Mouse (Mus musculus) liver (tissue): Measurements from ENCODE around the gene Ppp1r2.

Source experiments
- DNase-seq: peaks from one replicate; pipeline ENCODE4 v3.0.0-alpha.2; 2020; ENCODE audit warnings: mixed read lengths

Ppp1r2 gene

DNA sequence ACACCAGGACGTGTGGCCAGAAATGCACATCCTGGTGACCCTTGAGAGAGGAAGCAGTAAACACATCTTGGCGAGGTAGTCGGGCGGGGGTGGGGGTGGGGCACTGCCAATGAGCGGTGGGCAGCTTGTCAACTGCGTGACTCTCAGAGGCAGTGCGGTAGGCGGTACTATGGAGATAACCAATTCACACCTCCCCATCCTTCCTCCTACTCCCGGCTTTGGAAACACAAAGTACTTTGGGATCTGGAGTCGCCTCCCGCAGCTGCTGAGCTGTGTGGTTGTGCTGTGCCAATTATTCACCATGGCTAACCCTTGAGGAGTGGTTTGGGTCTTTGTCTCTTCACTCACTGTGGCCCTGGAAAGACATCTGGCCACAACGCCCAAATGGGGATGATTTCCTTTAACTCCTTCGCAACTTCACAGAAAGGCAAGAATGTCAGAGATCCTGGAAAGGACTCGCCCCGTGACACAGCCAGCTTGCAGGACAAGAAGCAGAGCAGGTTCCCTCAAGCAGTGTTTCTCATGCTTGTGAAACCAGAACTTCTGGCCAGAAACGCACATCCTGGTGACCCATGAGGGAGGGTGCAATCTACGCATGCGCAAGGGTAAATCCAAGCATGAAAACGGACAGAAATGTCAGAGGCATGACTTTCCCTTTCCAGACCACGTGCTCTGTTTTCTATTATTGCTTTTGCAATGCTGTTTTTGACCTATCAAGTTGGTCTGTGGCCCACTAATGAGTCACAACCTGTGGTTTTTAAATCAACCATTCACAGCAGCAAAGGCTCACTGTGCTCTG is 41.3 kb downstream of the Ppp1r2 start:
- DNase-seq: peak; percentile 40

DNA sequence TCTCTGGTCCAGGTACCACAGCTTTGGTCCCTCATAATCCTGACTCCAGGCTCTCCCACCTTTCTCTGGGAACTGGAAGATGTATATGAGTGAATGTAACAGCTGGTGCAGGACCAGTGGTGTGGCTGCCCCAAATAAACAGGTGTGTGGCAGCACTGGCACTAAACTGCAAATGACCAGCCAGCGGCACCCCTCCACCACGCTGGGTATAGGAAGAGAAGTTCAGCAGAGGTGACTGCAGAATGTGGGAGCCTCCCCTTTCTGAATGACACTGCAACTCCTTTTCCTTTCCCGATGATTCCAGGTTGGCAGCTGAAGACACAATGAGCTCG is 41.9 kb downstream of the Ppp1r2 start:
- no peak for DNase-seq

DNA sequence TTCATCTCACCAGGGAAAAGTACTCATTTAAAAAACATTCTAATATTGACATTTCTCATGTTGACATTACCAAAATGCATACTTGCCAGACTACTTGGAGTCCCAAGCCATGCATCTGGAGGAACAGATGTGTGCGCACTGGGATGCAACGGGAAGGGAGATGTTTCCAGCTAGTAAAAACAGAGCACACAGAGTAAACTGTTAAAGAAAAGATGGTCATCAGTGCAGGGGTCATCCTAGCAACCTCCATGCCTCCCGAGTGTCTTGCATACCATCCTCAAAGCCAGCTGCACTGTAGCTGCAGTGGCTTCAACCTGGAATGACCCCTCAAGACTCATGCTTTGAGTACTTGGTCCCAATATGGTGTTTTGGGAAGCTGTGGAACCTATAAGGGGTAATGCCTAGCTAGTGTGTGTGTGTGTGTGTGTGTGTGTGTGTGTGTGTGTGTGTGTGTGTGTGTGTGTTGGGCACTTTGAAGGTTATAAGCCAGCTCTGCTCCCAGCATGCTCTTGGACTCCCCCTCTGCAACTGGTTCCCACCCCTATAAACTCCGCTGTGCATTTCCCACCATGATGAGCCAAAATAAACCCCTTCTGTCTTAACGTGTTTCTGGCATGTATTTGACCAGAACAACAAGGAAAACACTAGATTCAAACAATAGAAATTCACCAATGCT is 42.4 kb downstream of the Ppp1r2 start:
- DNase-seq: no peak

DNA sequence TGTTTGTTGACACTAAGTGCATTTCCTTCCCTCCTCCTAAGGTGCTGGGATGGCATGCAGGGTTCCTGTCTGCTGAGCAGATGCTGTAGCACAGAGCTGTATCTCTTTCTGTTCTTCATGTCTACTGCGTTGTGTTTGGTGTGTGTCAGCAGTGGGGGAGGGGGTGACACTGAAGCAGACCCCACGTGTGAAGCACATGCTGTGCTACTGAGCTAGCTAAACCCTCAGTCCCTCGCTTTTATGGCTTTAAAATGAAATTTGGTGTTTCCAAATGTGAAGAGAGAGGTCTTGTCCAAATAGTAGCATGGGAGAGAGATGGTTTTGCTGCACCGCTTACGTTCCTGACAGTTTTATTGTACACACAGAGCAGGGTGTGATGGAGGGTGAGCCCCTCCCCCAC is 43.5 kb downstream of the Ppp1r2 start:
- DNase-seq: no peak

DNA sequence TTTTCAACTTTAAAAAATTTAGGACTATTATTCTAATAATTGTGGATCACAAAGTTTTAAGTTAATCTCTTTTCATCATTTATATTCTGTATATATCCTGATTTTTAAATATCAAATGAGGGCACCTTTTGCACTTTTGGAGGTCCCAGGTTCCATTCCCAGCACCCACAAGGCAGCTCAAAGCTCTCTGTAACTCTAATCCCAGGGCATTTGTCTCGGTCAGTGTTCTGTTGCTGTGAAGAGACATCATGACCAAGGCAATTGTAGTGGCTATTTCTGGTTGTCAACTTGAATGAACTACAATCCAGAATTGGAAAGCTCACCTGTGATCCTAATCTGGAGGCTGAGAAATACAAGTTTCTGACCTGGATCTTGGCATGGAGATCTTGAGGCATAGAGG is 47.3 kb downstream of the Ppp1r2 start:
- no peak for DNase-seq

DNA sequence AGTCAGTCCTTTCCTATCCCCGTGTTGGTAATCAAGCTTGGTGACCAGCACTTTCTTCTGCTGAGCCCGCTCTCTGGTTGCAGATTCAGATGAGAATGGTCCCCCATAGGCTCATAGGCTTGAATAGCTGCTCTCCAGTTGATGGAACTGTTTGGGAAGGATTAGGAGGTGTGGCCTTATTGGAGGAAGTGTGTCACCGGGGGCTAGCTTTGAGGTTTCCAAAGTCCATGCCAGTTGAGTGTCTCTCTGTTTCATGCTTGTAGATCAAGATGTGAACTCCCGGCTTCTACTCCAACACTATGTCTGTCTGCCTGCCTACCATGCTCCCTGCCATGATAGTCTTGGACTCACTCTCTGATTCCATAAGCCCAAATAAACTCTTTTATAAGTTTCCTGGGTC is 59.8 kb downstream of the Ppp1r2 start:
- DNase-seq: no peak

DNA sequence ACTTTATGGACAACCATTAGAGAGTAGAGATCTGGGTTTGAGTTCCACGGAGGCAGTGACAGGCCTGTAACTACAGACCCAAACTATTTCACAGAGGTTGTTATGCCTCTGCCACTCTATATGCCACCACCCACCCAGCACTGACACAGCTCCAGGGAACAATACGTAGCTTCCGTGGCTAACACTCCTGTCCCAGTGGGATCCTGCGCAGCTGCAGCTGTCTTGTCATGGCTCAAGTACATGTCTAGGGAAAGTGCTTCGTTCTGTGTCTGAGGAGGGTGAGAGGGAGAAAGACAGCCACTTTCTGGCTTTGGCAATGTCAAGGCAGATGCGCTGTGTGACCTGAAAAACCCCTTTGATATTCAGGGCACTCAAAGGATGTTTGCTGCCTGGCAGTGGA is 61.6 kb downstream of the Ppp1r2 start:
- DNase-seq: no peak

DNA sequence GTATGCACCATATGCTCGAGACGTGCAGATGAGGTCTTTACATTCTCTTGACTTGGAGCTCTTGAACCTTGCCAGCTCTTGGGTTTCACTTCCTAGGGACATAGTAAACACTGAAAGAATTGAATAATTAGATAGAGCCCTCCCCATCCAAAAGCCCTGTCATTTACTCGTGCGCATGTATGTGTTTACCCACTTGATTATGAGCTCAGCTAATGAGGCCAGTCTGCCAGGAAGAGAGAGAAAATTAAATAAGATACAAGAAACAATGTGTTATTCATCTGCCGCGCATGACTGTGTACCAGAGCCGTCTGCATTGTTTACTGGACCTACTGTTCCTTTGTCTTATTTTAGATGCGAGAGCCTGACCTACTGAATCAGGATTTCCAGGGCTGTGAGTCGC is 63.6 kb downstream of the Ppp1r2 start:
- DNase-seq: no peak

DNA sequence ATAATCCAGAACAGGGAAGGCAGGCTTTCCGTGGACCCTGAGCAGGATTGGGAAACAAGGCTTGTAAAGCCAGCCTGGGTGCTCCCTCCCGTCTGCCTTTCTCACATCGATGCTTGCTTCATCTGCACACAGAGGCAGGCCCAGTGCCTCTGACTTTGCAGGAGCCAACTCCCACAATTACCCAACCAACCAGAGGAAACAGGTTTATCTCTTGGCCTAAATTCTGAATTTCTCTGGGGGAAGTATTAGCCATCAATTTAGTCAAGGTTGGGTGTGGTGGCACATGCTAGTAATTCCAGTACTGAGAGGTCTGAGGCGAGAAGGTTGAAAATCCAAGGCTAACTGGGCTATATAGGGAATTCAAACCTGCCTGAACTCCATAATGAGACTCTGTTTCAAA is 64.6 kb downstream of the Ppp1r2 start:
- DNase-seq: no peak

DNA sequence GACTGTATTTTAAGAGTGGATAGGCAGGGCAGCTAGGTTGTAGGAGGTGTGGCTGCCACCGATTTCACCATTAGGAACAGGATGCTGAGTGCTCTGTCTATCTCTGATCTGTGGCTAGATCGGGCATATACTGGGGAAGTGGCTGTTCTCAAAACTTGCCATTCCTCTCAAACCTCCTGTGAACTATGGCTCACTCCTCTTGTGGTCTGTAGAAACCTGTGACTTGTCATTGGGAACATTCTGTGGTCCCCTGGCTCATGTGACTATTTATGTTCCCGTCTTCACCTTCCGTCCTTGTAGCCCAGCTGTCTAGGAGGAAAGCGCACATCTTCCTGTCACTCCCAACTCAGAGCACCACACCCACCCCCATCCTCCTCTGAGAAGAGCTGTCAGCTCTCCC is 65.2 kb downstream of the Ppp1r2 start:
- no peak for DNase-seq

DNA sequence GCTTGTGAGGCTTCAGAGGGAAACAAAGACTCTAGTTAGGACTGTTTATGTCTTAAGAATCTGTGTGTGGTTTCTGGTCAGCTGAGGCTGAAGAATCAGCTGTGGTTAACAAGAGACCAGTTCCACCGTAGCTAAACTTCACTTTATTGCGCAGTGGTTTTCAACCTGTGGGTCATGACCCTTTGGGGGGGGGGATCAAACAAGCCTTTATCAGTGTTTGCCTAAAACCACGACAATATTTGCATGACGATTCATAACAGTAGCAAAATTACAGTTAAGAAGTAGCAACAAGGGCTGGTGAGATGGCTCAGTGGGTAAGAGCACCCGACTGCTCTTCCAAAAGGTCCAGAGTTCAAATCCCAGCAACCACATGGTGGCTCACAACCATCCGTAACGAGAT is 69.4 kb downstream of the Ppp1r2 start:
- DNase-seq: no peak

DNA sequence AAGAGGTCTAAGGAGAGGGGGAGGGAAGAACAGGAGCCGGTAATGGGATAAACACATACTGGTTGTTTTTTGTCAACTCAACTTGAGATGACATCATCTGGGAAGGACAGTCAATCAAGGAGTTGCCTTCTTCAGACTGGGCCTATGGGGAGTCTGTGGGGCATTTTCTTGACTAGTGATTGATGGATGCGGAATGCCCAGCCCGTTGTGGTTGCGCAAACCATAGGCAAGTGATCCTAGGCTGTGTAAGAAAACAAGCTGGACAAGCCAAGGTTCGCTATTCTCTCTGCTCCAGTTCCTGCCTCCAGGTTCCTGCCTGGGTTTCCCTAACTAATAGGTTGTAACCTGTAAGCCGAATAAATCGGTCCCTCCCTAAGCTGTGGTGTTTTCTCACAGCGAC is 69.9 kb downstream of the Ppp1r2 start:
- no peak for DNase-seq

DNA sequence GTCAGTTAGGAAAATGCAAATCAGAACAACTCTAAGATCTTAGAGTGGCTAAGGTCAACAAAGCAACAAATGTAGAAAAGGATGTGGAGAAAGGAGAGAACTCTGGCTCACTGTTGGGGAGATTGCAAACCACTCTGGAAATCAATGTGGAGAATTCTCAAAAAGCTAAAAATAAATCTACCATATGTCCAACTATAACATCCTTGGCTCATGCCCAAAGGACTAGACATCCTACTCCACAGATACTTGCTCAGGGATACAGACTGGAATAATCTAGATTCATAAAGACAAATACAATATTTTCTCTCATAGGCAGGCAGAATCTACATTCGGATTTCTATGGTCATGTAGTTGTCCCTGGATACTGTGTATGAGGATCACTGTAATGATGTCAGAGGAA is 70.9 kb downstream of the Ppp1r2 start:
- DNase-seq: no peak

DNA sequence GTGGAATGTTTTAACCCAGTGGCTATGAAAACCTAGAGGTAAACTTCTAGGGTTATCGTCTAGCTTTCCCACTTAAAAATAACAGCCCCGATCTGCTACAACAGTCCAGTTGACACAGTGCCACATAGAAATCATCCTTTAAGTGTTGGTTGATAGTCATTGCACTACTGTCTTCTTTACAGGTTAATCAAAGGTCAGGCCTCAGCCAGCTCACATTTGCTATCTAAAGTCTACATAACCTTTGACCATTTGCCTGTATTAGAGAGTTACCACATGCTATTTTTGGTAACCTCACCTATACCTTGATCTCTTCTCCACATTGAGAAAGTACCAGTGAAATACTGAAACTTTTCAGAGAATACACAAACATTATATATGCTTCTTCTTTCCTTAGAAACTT is 73.4 kb downstream of the Ppp1r2 start:
- no peak for DNase-seq
